Mouse (Mus musculus) central nervous system, embryonic 18 days (tissue): ENCODE results near the gene Egf. TPM values are rescaled to one million over a fixed set of nuclear protein-coding genes. Genes with fewer than 3 reads are reported as not detected.

ENCODE experiments used
- polyA plus RNA-seq: library from polyadenylated mRNA; depleted of rRNA; stranded (reverse); fragments of >200 nt; gene quantifications from 2 replicates; pipeline ENCODE4 v1.2.3, GENCODE M21; 2012; rRNA removed

The Egf gene
- 4.6 and 5.3 TPM in 2 replicates for polyA plus RNA-seq

GRCm38 (mm10) chr3:129754650-129755604 is at the start of gene Egf:
Egf (minus strand) TSS chr3:129755316.

GRCm38 (mm10) chr3:129803765-129804164 is 48.6 kb upstream of the Egf start, which contains the start of gene Lrit3:
Lrit3 (minus strand) TSS chr3:129804030.

Other genes starting within 250 kb of the Egf start
- gene Elovl6, start 223.0 kb downstream of the Egf start, polyA plus RNA-seq: 36.7 and 38.2 TPM in 2 replicates
- 0.05 and 0.11 TPM in 2 replicates for gene Lrit3, start 48.7 kb upstream of the Egf start, polyA plus RNA-seq
- gene Rrh, start 67.3 kb upstream of the Egf start, polyA plus RNA-seq: 0.43 and 0.64 TPM in 2 replicates
- gene Gar1, start 76.1 kb upstream of the Egf start, polyA plus RNA-seq: 61.4 and 73.9 TPM in 2 replicates
- 0.14 and 0.20 TPM in 2 replicates for gene Cfi, start 80.6 kb upstream of the Egf start, polyA plus RNA-seq
- gene Pla2g12a, start 123.3 kb upstream of the Egf start, polyA plus RNA-seq: 36.7 and 37.1 TPM in 2 replicates
- 21.7 and 24.4 TPM in 2 replicates for gene Casp6, start 146.1 kb upstream of the Egf start, polyA plus RNA-seq
- gene Mcub, start 214.9 kb upstream of the Egf start, polyA plus RNA-seq: 4.6 and 4.9 TPM in 2 replicates